Mouse (Mus musculus) ES-Bruce4 (cell line): Measurements from ENCODE around the gene Mthfr. TPM values are rescaled to one million over a fixed set of nuclear protein-coding genes. Genes with fewer than 3 reads are reported as not detected.

Experiments used
- H3K27ac ChIP-seq: 2 replicates; pipeline ENCODE4 v1.5.1; 2012; ENCODE audit warnings: low read length, inconsistent platforms; ENCODE audit not compliant: insufficient read depth
- H3K27me3 ChIP-seq: 2 replicates; pipeline ENCODE4 v1.6.1; 2012; ENCODE audit warnings: mild to moderate bottlenecking, low read length, inconsistent platforms; ENCODE audit not compliant: control insufficient read depth, poor library complexity, insufficient read depth, severe bottlenecking
- H3K36me3 ChIP-seq: 2 replicates; pipeline ENCODE4 v1.6.1; 2012; ENCODE audit warnings: inconsistent platforms, mild to moderate bottlenecking, low read length, moderate library complexity; ENCODE audit not compliant: control insufficient read depth, poor library complexity, insufficient read depth, severe bottlenecking
- H3K4me1 ChIP-seq: one replicate; pipeline ENCODE4 v1.8.1; 2011; ENCODE audit warnings: low read length; ENCODE audit not compliant: control insufficient read depth, insufficient read depth
- H3K4me3 ChIP-seq: 2 replicates; pipeline ENCODE4 v1.5.1; 2011; ENCODE audit warnings: low read depth, mild to moderate bottlenecking, low read length
- H3K9ac ChIP-seq: 2 replicates; pipeline ENCODE4 v1.6.1; 2012; ENCODE audit warnings: low read depth, mild to moderate bottlenecking, inconsistent platforms; ENCODE audit not compliant: poor library complexity, severe bottlenecking
- H3K9me3 ChIP-seq: replicated peaks from 2 replicates; pipeline ENCODE4 v1.6.1; 2012; ENCODE audit warnings: mild to moderate bottlenecking, low read length, inconsistent platforms; ENCODE audit not compliant: control insufficient read depth, poor library complexity, insufficient read depth, severe bottlenecking
- CTCF ChIP-seq: IDR thresholded peaks from one replicate; pipeline ENCODE4 v1.8.1; 2011; ENCODE audit warnings: low read depth, low read length
- EP300 ChIP-seq: IDR thresholded peaks from 2 replicates; pipeline ENCODE4 v1.6.1; 2011; ENCODE audit warnings: low read depth, low read length; ENCODE audit not compliant: insufficient read depth
- POLR2A ChIP-seq: IDR thresholded peaks from one replicate; pipeline ENCODE4 v1.8.1; 2011; ENCODE audit warnings: low read length; ENCODE audit not compliant: insufficient read depth
- polyA plus RNA-seq: library from polyadenylated mRNA; stranded (reverse); fragments of >200 nt; gene quantifications from 2 replicates; pipeline ENCODE4 v1.2.4, GENCODE M21; 2011; ENCODE audit warnings: low read depth; ENCODE audit not compliant: missing spikeins, insufficient read depth, insufficient read length

Gene Mthfr
- polyA plus RNA-seq, 1 experiment = 13.7 TPM

- peak; percentile 73 for TF ChIP-seq EP300
- TF ChIP-seq POLR2A = no peak
- TF ChIP-seq CTCF = no peak
- Histone ChIP-seq H3K4me1 (peaks cover 2% of the 10 kb centered on the region), H3K36me3 (no peaks in the 10 kb centered on the region), H3K27ac (peak overlapping the region; percentile 66), H3K9ac (peak overlapping the region; percentile 47), H3K4me3 (peak overlapping the region; percentile 28), H3K27me3 (no peaks in the 10 kb centered on the region), H3K9me3 (no peaks in the 10 kb centered on the region)
These were observed 53.8 kb downstream of the Mthfr start for GRCm38 (mm10) chr4:148092551-148093271.

- Histone ChIP-seq H3K9me3 (no peaks in the 10 kb centered on the region), H3K36me3 (no peaks in the 10 kb centered on the region), H3K4me3 (no peak overlapping the region), H3K27me3 (no peaks in the 10 kb centered on the region), H3K4me1 (peaks cover 2% of the 10 kb centered on the region), H3K27ac (no peak overlapping the region), H3K9ac (no peak overlapping the region)
- no peak for TF ChIP-seq CTCF
- no peak for TF ChIP-seq POLR2A
- TF ChIP-seq EP300 = no peak
These were observed 55.3 kb downstream of the Mthfr start for GRCm38 (mm10) chr4:148094161-148094560.

GRCm38 (mm10) chr4:148095081-148095480, 56.2 kb downstream of the Mthfr start:
- Histone ChIP-seq H3K27me3 (no peaks in the 10 kb centered on the region), H3K36me3 (no peaks in the 10 kb centered on the region)
- TF ChIP-seq POLR2A = no peak
- no peak for TF ChIP-seq EP300

GRCm38 (mm10) chr4:148097936-148098335, 59.1 kb downstream of the Mthfr start:
- Histone ChIP-seq H3K27ac (no peak overlapping the region), H3K4me1 (peaks cover 3% of the 10 kb centered on the region), H3K4me3 (no peak overlapping the region), H3K27me3 (no peaks in the 10 kb centered on the region), H3K9ac (no peak overlapping the region), H3K9me3 (no peaks in the 10 kb centered on the region), H3K36me3 (no peaks in the 10 kb centered on the region)
- no peak for TF ChIP-seq POLR2A
- TF ChIP-seq CTCF = no peak
- TF ChIP-seq EP300 = no peak

More at GRCm38 (mm10) chr4:148095081-148095480, 56.2 kb downstream of the Mthfr start:
- H3K27ac ChIP-seq = no peak overlapping the region
- no peaks in the 10 kb centered on the region for H3K9me3 ChIP-seq
- H3K4me1 ChIP-seq = no peaks in the 10 kb centered on the region
- H3K4me3 ChIP-seq = no peak overlapping the region
- no peak overlapping the region for H3K9ac ChIP-seq

GRCm38 (mm10) chr4:148098666-148099065, 59.8 kb downstream of the Mthfr start:
- Histone ChIP-seq H3K9ac (no peak overlapping the region), H3K4me1 (peaks cover 3% of the 10 kb centered on the region), H3K36me3 (no peaks in the 10 kb centered on the region), H3K27ac (no peak overlapping the region), H3K27me3 (no peaks in the 10 kb centered on the region), H3K4me3 (no peak overlapping the region), H3K9me3 (no peaks in the 10 kb centered on the region)
- TF ChIP-seq CTCF (no peak), POLR2A (no peak), EP300 (no peak)

- peak overlapping the region; percentile 54 for H3K9ac ChIP-seq
These were observed 63.1 kb downstream of the Mthfr start for GRCm38 (mm10) chr4:148101801-148102527.

More at GRCm38 (mm10) chr4:148101801-148102527, 63.1 kb downstream of the Mthfr start:
- Histone ChIP-seq H3K4me3 (peak overlapping the region; percentile 61), H3K27me3 (no peaks in the 10 kb centered on the region), H3K4me1 (peaks cover 3% of the 10 kb centered on the region), H3K27ac (peak overlapping the region; percentile 24), H3K36me3 (no peaks in the 10 kb centered on the region), H3K9me3 (no peaks in the 10 kb centered on the region)
- TF ChIP-seq CTCF (peak; percentile 65), POLR2A (no peak), EP300 (0 out of 2 replicates have a peak, but pooled peaks have one; percentile 43)
